Mouse (Mus musculus) lung, embryonic 16.5 days (tissue): ENCODE measurements around the gene Ssr2. TPM values are rescaled to one million over a fixed set of nuclear protein-coding genes. Genes with fewer than 3 reads are reported as not detected.
A peak's percentile ranks its signal among the peaks of the same experiment; 100 is the strongest.

Experiments
- ATAC-seq: fragments of 200-750 bp; cut with Nextera tagmentation; 2 replicates; pipeline ENCODE4 v1.8.0; 2017; ENCODE audit warnings: low read depth, mild to moderate bottlenecking, moderate library complexity
- H3K27ac ChIP-seq: fragments of 300-500 bp; sonication (generic); 2 replicates; pipeline ENCODE4 v1.5.1; 2014; ENCODE audit warnings: mild to moderate bottlenecking, control low read depth, low read length
- H3K27me3 ChIP-seq: fragments of 300-500 bp; sonication (generic); 2 replicates; pipeline ENCODE4 v1.6.1; 2014; ENCODE audit warnings: low read depth, low read length, mixed read lengths; ENCODE audit not compliant: control insufficient read depth, insufficient read depth
- H3K36me3 ChIP-seq: fragments of 300-500 bp; sonication (generic); 2 replicates; pipeline ENCODE4 v1.6.1; 2014; ENCODE audit warnings: low read length; ENCODE audit not compliant: control insufficient read depth, insufficient read depth
- H3K4me1 ChIP-seq: fragments of 300-500 bp; sonication (generic); replicated peaks from 2 replicates; pipeline ENCODE4 v1.6.1; 2014; ENCODE audit warnings: low read length, mixed read lengths; ENCODE audit not compliant: control insufficient read depth, insufficient read depth
- H3K4me2 ChIP-seq: fragments of 300-500 bp; sonication (generic); 2 replicates; pipeline ENCODE4 v1.6.1; 2014; ENCODE audit warnings: low read depth, low read length, control low read depth
- H3K4me3 ChIP-seq: fragments of 300-500 bp; sonication (generic); 2 replicates; pipeline ENCODE4 v1.5.1; 2014; ENCODE audit warnings: mild to moderate bottlenecking, low read length, control low read depth
- H3K9ac ChIP-seq: fragments of 300-500 bp; sonication (generic); 2 replicates; pipeline ENCODE4 v1.6.1; 2014; ENCODE audit warnings: low read length, control low read depth
- H3K9me3 ChIP-seq: fragments of 300-500 bp; sonication (generic); 2 replicates; pipeline ENCODE4 v1.6.1; 2016; ENCODE audit warnings: low read length; ENCODE audit not compliant: control insufficient read depth
- WGBS: fragments of 180-500 bp; shearing (Covaris S2); extraction: QIAGEN DNeasy Blood & Tissue Kit; methylation state at CpG from one replicate; pipeline ENCODE4 v1.1.7; 2014; 5-methylcytosine and 5-hydroxymethylcytosine counted together
- polyA plus RNA-seq: library from polyadenylated mRNA; unstranded; fragments of >200 nt; fragmentation: Nextera tagmentation; extraction: Ambion mirVana; gene quantifications from 2 replicates; pipeline ENCODE4 v1.2.1, GENCODE M21; 2015

Ssr2 gene
- polyA plus RNA-seq, 1 experiment from 2014 or later = 367 TPM

GRCm38 (mm10) chr3:88629244-88629643, 53.6 kb downstream of the Ssr2 start:
- peaks cover 64% of the 10 kb centered on the region for H3K4me1 ChIP-seq

GRCm38 (mm10) chr3:88630018-88630417, 54.3 kb downstream of the Ssr2 start:
- ATAC-seq = no peak
- H3K4me2 ChIP-seq = no peak overlapping the region
- no peaks in the 10 kb centered on the region for H3K9me3 ChIP-seq
- peak overlapping the region; percentile 78 for H3K27ac ChIP-seq
- WGBS = 62% methylated on average over 9 of the region's 9 CpGs
- peaks cover 50% of the 10 kb centered on the region for H3K36me3 ChIP-seq
- peaks cover 56% of the 10 kb centered on the region for H3K4me1 ChIP-seq
- H3K9ac ChIP-seq = no peak overlapping the region
- no peak overlapping the region for H3K4me3 ChIP-seq
- H3K27me3 ChIP-seq = no peaks in the 10 kb centered on the region

More at GRCm38 (mm10) chr3:88629244-88629643, 53.6 kb downstream of the Ssr2 start:
- no peak overlapping the region for H3K4me3 ChIP-seq
- no peaks in the 10 kb centered on the region for H3K9me3 ChIP-seq
- H3K4me2 ChIP-seq = no peak overlapping the region
- 0 out of 2 replicates have a peak overlapping the region, but pooled peaks have one; percentile 42 for H3K9ac ChIP-seq
- H3K27ac ChIP-seq = peak overlapping the region; percentile 19; the same call in 1 of the 2 replicates
- ATAC-seq = no peak
- H3K36me3 ChIP-seq = peaks cover 42% of the 10 kb centered on the region
- H3K27me3 ChIP-seq = no peaks in the 10 kb centered on the region
- 57% methylated on average over 13 of the region's 13 CpGs for WGBS

- H3K9me3 ChIP-seq = no peaks in the 10 kb centered on the region
- H3K4me2 ChIP-seq = peak overlapping the region; percentile 17; the same call in 1 of the 2 replicates
- no peaks in the 10 kb centered on the region for H3K27me3 ChIP-seq
- WGBS = 49% methylated on average over 6 of the region's 6 CpGs
- H3K4me1 ChIP-seq = peaks cover 50% of the 10 kb centered on the region
- peaks cover 59% of the 10 kb centered on the region for H3K36me3 ChIP-seq
- H3K9ac ChIP-seq = no peak overlapping the region
- peak; percentile 66 for ATAC-seq
- H3K4me3 ChIP-seq = no peak overlapping the region
- peak overlapping the region; percentile 78 for H3K27ac ChIP-seq
Observed at GRCm38 (mm10) chr3:88630849-88631341, 55.2 kb downstream of the Ssr2 start.

GRCm38 (mm10) chr3:88631921-88632587, 56.4 kb downstream of the Ssr2 start:
- Histone ChIP-seq H3K4me3 (no peak overlapping the region), H3K27ac (no peak overlapping the region), H3K27me3 (no peaks in the 10 kb centered on the region), H3K9ac (no peak overlapping the region), H3K4me2 (no peak overlapping the region), H3K9me3 (no peaks in the 10 kb centered on the region), H3K4me1 (peaks cover 38% of the 10 kb centered on the region), H3K36me3 (peaks cover 70% of the 10 kb centered on the region)
- no peak for ATAC-seq
- 66% methylated on average over 12 of the region's 12 CpGs for WGBS

- Histone ChIP-seq H3K27me3 (no peaks in the 10 kb centered on the region), H3K36me3 (peaks cover 76% of the 10 kb centered on the region), H3K4me2 (no peak overlapping the region), H3K27ac (no peak overlapping the region), H3K4me3 (no peak overlapping the region), H3K9ac (no peak overlapping the region), H3K4me1 (peaks cover 32% of the 10 kb centered on the region), H3K9me3 (no peaks in the 10 kb centered on the region)
- ATAC-seq = no peak
- 91% methylated on average over 10 of the region's 10 CpGs for WGBS
Observed at GRCm38 (mm10) chr3:88633056-88633455, 57.4 kb downstream of the Ssr2 start.

GRCm38 (mm10) chr3:88635506-88636275, 60.0 kb downstream of the Ssr2 start:
- WGBS = 92% methylated on average over 19 of the region's 19 CpGs
- Histone ChIP-seq H3K9me3 (no peaks in the 10 kb centered on the region), H3K4me2 (no peak overlapping the region), H3K27ac (no peak overlapping the region), H3K36me3 (peaks cover 88% of the 10 kb centered on the region), H3K4me1 (peaks cover 11% of the 10 kb centered on the region), H3K4me3 (no peak overlapping the region), H3K9ac (no peak overlapping the region), H3K27me3 (no peaks in the 10 kb centered on the region)
- no peak for ATAC-seq

- Histone ChIP-seq H3K4me3 (no peak overlapping the region), H3K4me2 (no peak overlapping the region), H3K4me1 (peaks cover 4% of the 10 kb centered on the region), H3K27ac (no peak overlapping the region), H3K9ac (no peak overlapping the region), H3K36me3 (peaks cover 88% of the 10 kb centered on the region), H3K9me3 (no peaks in the 10 kb centered on the region), H3K27me3 (no peaks in the 10 kb centered on the region)
- no peak for ATAC-seq
- WGBS = 91% methylated on average over 8 of the region's 8 CpGs
Observed at GRCm38 (mm10) chr3:88636555-88636986, 60.9 kb downstream of the Ssr2 start.

GRCm38 (mm10) chr3:88637134-88637533, 61.5 kb downstream of the Ssr2 start:
- Histone ChIP-seq H3K4me2 (no peak overlapping the region), H3K36me3 (peaks cover 88% of the 10 kb centered on the region), H3K9me3 (no peaks in the 10 kb centered on the region), H3K4me1 (no peaks in the 10 kb centered on the region), H3K27ac (no peak overlapping the region), H3K4me3 (no peak overlapping the region), H3K27me3 (no peaks in the 10 kb centered on the region), H3K9ac (no peak overlapping the region)
- 88% methylated on average over 5 of the region's 5 CpGs for WGBS
- ATAC-seq = no peak
